Mouse (Mus musculus): Measurements from ENCODE around the gene Utrn. TPM values are rescaled to one million over a fixed set of nuclear protein-coding genes. Genes with fewer than 3 reads are reported as not detected.

The Utrn gene
- total and polyA plus RNA-seq, 3 experiments, result 18.8 to 68.1 (median 61.8) TPM

GRCm38 (mm10) chr10:12792049-12792448 lies 77.1 kb downstream of the Utrn start:
- H3K4me1 ChIP-seq (ENCODE audit: control insufficient read depth, insufficient read depth, low read length), result peaks cover 22% of the 10 kb centered on the region
- intact Hi-C loops (cut with DNase I), result no loop called here
- H3K4me3 ChIP-seq, result no peak overlapping the region
- peaks cover 28% of the 10 kb centered on the region for H3K36me3 ChIP-seq (ENCODE audit: control insufficient read depth, insufficient read depth, low read length)
- H3K9ac ChIP-seq (ENCODE audit: low read depth, low read length), result no peak overlapping the region
- no peak overlapping the region for H3K27ac ChIP-seq
- H3K27me3 ChIP-seq (ENCODE audit: control insufficient read depth, insufficient read depth, low read length), result no peaks in the 10 kb centered on the region
- WGBS, result 70% methylated on average over 6 of the region's 6 CpGs
- H3K79me2 ChIP-seq (replicated peaks; ENCODE audit: control insufficient read depth, insufficient read depth, low read length), result peaks cover 15% of the 10 kb centered on the region
- no peak for DNase-seq
- TF ChIP-seq CTCF (IDR thresholded peaks at IDR 0.05) (no peak), POLR2A (IDR thresholded peaks at IDR 0.05; ENCODE audit: insufficient read depth, low read depth, low read length) (no peak), EP300 (IDR thresholded peaks at IDR 0.05; ENCODE audit: insufficient read depth, low read depth, low read length) (no peak)

GRCm38 (mm10) chr10:12790881-12791280 lies 78.3 kb downstream of the Utrn start:
- Histone ChIP-seq H3K36me3 (ENCODE audit: control insufficient read depth, insufficient read depth, low read length) (peaks cover 19% of the 10 kb centered on the region), H3K4me3 (no peak overlapping the region), H3K79me2 (replicated peaks; ENCODE audit: control insufficient read depth, insufficient read depth, low read length) (peaks cover 16% of the 10 kb centered on the region), H3K4me1 (ENCODE audit: control insufficient read depth, insufficient read depth, low read length) (peaks cover 11% of the 10 kb centered on the region), H3K27me3 (ENCODE audit: control insufficient read depth, insufficient read depth, low read length) (no peaks in the 10 kb centered on the region), H3K27ac (no peak overlapping the region), H3K9ac (ENCODE audit: low read depth, low read length) (no peak overlapping the region)
- intact Hi-C loops (cut with DNase I), result no loop called here
- TF ChIP-seq EP300 (IDR thresholded peaks at IDR 0.05; ENCODE audit: insufficient read depth, low read depth, low read length) (no peak), CTCF (IDR thresholded peaks at IDR 0.05) (no peak), POLR2A (IDR thresholded peaks at IDR 0.05; ENCODE audit: insufficient read depth, low read depth, low read length) (no peak)
- 65% methylated on average over 3 of the region's 3 CpGs for WGBS
- DNase-seq, result no peak

GRCm38 (mm10) chr10:12788529-12788928 lies 80.6 kb downstream of the Utrn start:
- Histone ChIP-seq H3K27ac (no peak overlapping the region), H3K27me3 (ENCODE audit: control insufficient read depth, insufficient read depth, low read length) (no peaks in the 10 kb centered on the region), H3K4me1 (ENCODE audit: control insufficient read depth, insufficient read depth, low read length) (peaks cover 8% of the 10 kb centered on the region), H3K4me3 (no peak overlapping the region), H3K9ac (ENCODE audit: low read depth, low read length) (no peak overlapping the region), H3K36me3 (ENCODE audit: control insufficient read depth, insufficient read depth, low read length) (peaks cover 16% of the 10 kb centered on the region), H3K79me2 (replicated peaks; ENCODE audit: control insufficient read depth, insufficient read depth, low read length) (peaks cover 13% of the 10 kb centered on the region)
- DNase-seq, result no peak
- TF ChIP-seq EP300 (IDR thresholded peaks at IDR 0.05; ENCODE audit: insufficient read depth, low read depth, low read length), result no peak
- no peak for TF ChIP-seq CTCF (IDR thresholded peaks at IDR 0.05)
- no peak for TF ChIP-seq POLR2A (IDR thresholded peaks at IDR 0.05; ENCODE audit: insufficient read depth, low read depth, low read length)
- 61% methylated on average over 1 of the region's 1 CpGs for WGBS
- intact Hi-C loops (cut with DNase I), result no loop called here

GRCm38 (mm10) chr10:12787965-12788364 lies 81.2 kb downstream of the Utrn start:
- H3K4me3 ChIP-seq, result no peak overlapping the region
- DNase-seq, result no peak
- 43% methylated on average over 6 of the region's 6 CpGs for WGBS
- H3K79me2 ChIP-seq (replicated peaks; ENCODE audit: control insufficient read depth, insufficient read depth, low read length), result peaks cover 13% of the 10 kb centered on the region
- H3K9ac ChIP-seq (ENCODE audit: low read depth, low read length), result no peak overlapping the region
- no peak for TF ChIP-seq EP300 (IDR thresholded peaks at IDR 0.05; ENCODE audit: insufficient read depth, low read depth, low read length)
- TF ChIP-seq POLR2A (IDR thresholded peaks at IDR 0.05; ENCODE audit: insufficient read depth, low read depth, low read length), result no peak
- no peak overlapping the region for H3K27ac ChIP-seq
- intact Hi-C loops (cut with DNase I), result no loop called here
- H3K27me3 ChIP-seq (ENCODE audit: control insufficient read depth, insufficient read depth, low read length), result no peaks in the 10 kb centered on the region
- H3K36me3 ChIP-seq (ENCODE audit: control insufficient read depth, insufficient read depth, low read length), result peaks cover 16% of the 10 kb centered on the region
- H3K4me1 ChIP-seq (ENCODE audit: control insufficient read depth, insufficient read depth, low read length), result peaks cover 8% of the 10 kb centered on the region

DNA sequence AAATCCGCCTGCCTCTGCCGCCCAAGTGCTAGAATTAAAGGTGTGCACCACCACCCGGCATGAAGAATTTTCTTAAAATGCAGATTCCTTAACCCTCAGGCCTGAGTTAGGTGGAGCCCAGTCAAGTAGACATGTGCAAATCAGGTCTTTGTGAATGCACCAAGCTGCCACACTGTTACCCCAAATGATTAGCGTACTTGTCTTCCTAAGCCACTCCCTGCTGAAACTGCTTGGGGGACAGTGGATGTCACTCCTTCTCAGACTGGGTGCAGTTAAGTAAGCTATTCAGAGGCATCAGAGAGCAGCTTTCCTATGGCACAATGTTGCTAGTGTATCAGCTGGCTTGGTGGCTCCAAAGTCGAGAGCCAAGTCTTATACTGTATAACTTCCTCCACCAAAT lies 83.9 kb downstream of the Utrn start:
- no peak overlapping the region for H3K27ac ChIP-seq
- peaks cover 9% of the 10 kb centered on the region for H3K4me1 ChIP-seq (ENCODE audit: control insufficient read depth, insufficient read depth, low read length)
- no peaks in the 10 kb centered on the region for H3K27me3 ChIP-seq (ENCODE audit: control insufficient read depth, insufficient read depth, low read length)
- TF ChIP-seq POLR2A (IDR thresholded peaks at IDR 0.05; ENCODE audit: insufficient read depth, low read depth, low read length) (no peak), EP300 (IDR thresholded peaks at IDR 0.05; ENCODE audit: insufficient read depth, low read depth, low read length) (no peak)
- H3K4me3 ChIP-seq, result no peak overlapping the region
- WGBS, result 96% methylated on average over 5 of the region's 5 CpGs
- H3K36me3 ChIP-seq (ENCODE audit: control insufficient read depth, insufficient read depth, low read length), result peaks cover 12% of the 10 kb centered on the region
- intact Hi-C loops (cut with DNase I), result no loop called here
- H3K9ac ChIP-seq (ENCODE audit: low read depth, low read length), result no peak overlapping the region
- no peak for DNase-seq
- peaks cover 7% of the 10 kb centered on the region; the same call in 1 of the 2 replicates for H3K79me2 ChIP-seq (replicated peaks; ENCODE audit: control insufficient read depth, insufficient read depth, low read length)

DNA sequence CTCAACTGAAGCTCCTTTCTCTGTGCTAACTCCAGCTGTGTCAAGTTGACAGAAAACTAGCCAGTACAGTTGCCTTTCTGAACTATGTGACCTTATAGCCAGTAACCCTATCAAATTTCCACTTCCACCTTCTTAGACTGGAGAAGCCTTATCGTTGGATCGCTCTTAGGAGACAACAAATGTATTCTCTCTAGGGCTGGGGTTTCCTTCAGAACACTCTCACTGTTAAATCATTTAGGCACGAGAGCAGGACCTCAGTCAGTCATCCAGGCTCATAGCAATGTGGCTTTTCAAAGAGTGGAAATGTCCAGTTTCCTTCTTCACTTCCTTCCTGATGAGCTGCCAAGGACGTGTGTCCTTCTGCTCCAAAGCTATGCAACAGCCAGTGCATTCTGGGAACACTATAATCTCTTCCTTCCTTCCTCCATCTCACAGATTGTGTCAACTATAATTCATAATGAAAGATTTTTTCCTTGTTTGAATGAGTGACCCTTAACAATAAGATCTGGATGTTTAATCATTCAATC lies 87.7 kb downstream of the Utrn start:
- 29% methylated on average over 4 of the region's 4 CpGs for WGBS
- no peak for DNase-seq

More for the DNA sequence above, 87.7 kb downstream of the Utrn start:
- Histone ChIP-seq H3K27me3 (ENCODE audit: control insufficient read depth, insufficient read depth, low read length) (no peaks in the 10 kb centered on the region), H3K36me3 (ENCODE audit: control insufficient read depth, insufficient read depth, low read length) (peaks cover 5% of the 10 kb centered on the region; the same call in 1 of the 2 replicates), H3K9ac (ENCODE audit: low read depth, low read length) (no peak overlapping the region), H3K79me2 (replicated peaks; ENCODE audit: control insufficient read depth, insufficient read depth, low read length) (peaks cover 8% of the 10 kb centered on the region; the same call in 1 of the 2 replicates), H3K27ac (peak overlapping the region; percentile 19), H3K4me1 (ENCODE audit: control insufficient read depth, insufficient read depth, low read length) (peaks cover 2% of the 10 kb centered on the region), H3K4me3 (no peak overlapping the region)
- TF ChIP-seq EP300 (IDR thresholded peaks at IDR 0.05; ENCODE audit: insufficient read depth, low read depth, low read length) (peak; percentile 58), CTCF (IDR thresholded peaks at IDR 0.05) (no peak)
- intact Hi-C loops (cut with DNase I), result loop anchor here (2.0 kb wide), 1 partner anchor 31 kb away; no protein-coding TSS in a partner anchor
